Mouse (Mus musculus) liver, embryonic 15.5 days (tissue): Measurements from ENCODE around the gene Cldn10. TPM values are rescaled to one million over a fixed set of nuclear protein-coding genes. Genes with fewer than 3 reads are reported as not detected.

ENCODE experiments used
- ATAC-seq: fragments of 200-750 bp; cut with Nextera tagmentation; 2 replicates; pipeline ENCODE4 v1.8.0; 2017; ENCODE audit warnings: moderate number of reproducible peaks, mild to moderate bottlenecking, moderate library complexity; ENCODE audit not compliant: insufficient read depth
- H3K27ac ChIP-seq: fragments of 300-500 bp; sonication (generic); replicated peaks from 2 replicates; pipeline ENCODE4 v1.5.1; 2015; ENCODE audit warnings: mild to moderate bottlenecking, inconsistent platforms
- H3K27me3 ChIP-seq: fragments of 300-500 bp; sonication (generic); 2 replicates; pipeline ENCODE4 v1.6.1; 2015; ENCODE audit warnings: mild to moderate bottlenecking, inconsistent platforms
- H3K36me3 ChIP-seq: fragments of 300-500 bp; sonication (generic); replicated peaks from 2 replicates; pipeline ENCODE4 v1.6.1; 2015; ENCODE audit warnings: moderate library complexity, mild to moderate bottlenecking, inconsistent platforms
- H3K4me1 ChIP-seq: fragments of 300-500 bp; sonication (generic); replicated peaks from 2 replicates; pipeline ENCODE4 v1.6.1; 2015; ENCODE audit warnings: inconsistent platforms
- H3K4me2 ChIP-seq: fragments of 300-500 bp; sonication (generic); 2 replicates; pipeline ENCODE4 v1.6.1; 2015; ENCODE audit warnings: moderate library complexity, mild to moderate bottlenecking, inconsistent platforms
- H3K4me3 ChIP-seq: fragments of 300-500 bp; sonication (generic); replicated peaks from 2 replicates; pipeline ENCODE4 v1.5.1; 2015; ENCODE audit warnings: mild to moderate bottlenecking, inconsistent platforms
- H3K9ac ChIP-seq: fragments of 300-500 bp; sonication (generic); 2 replicates; pipeline ENCODE4 v1.6.1; 2015; ENCODE audit warnings: moderate library complexity, mild to moderate bottlenecking, inconsistent platforms
- H3K9me3 ChIP-seq: fragments of 300-500 bp; sonication (generic); replicated peaks from 2 replicates; pipeline ENCODE4 v1.6.1; 2016; ENCODE audit warnings: inconsistent platforms
- WGBS: fragments of 180-500 bp; shearing (Covaris S2); methylation state at CpG from one replicate; pipeline ENCODE4 v1.1.7; 2015; ENCODE audit warnings: mixed read lengths; ENCODE audit not compliant: insufficient replicate concordance; 5-methylcytosine and 5-hydroxymethylcytosine counted together
- polyA plus RNA-seq: library from polyadenylated mRNA; unstranded; fragments of >200 nt; fragmentation: Nextera tagmentation; extraction: Ambion mirVana; gene quantifications from 2 replicates; pipeline ENCODE4 v1.2.1, GENCODE M21; 2015

Cldn10 gene
- polyA plus RNA-seq, 1 experiment from 2014 or later: 0.30 TPM

DNA sequence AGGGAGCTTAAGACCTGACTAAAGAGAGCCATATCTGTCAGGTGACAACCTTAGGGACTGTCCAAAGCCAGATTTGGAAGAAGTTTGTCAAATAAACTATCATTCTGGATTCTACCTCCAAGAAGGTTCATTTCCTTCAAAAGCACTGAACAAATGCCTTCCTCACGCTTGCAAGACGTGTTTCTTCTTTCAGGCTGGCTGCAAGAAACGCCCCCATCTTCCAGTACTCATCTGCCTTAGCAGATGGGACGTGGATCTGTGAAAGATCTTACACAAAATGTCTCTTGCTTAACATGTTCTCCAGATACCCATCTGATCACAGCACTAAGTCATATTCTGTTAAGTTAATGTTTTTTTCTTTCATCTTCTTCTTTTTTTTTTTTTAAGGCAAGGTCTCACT, 102.4 kb downstream of the Cldn10 start:
- 77% methylated on average over 4 of the region's 4 CpGs for WGBS
- H3K9me3 ChIP-seq: no peaks in the 10 kb centered on the region
- peaks cover 3% of the 10 kb centered on the region for H3K4me1 ChIP-seq
- no peaks in the 10 kb centered on the region for H3K36me3 ChIP-seq
- no peak overlapping the region for H3K27ac ChIP-seq
- H3K4me3 ChIP-seq: no peak overlapping the region
- no peaks in the 10 kb centered on the region for H3K27me3 ChIP-seq
- H3K9ac ChIP-seq: no peak overlapping the region
- no peak for ATAC-seq
- H3K4me2 ChIP-seq: no peak overlapping the region

DNA sequence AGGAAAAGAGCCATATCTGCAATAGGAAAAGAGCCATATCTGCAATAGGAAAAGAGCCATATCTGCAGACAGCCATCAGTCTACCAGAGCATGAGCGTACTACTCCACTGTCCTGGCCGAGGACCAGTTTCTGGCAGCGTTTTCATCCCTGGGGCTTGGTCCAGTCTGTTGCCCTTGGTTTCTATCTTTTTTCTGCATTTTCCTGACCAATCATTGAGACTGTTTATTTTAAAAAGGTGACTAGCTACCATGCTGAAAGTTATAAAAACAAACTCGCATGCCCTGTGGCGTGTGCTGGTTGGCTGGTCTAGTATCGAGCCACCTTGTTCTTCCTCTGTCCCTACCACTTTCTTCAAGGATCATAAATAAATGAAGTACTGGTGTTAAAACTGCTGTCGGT, 107.5 kb downstream of the Cldn10 start:
- WGBS: 79% methylated on average over 7 of the region's 7 CpGs
- no peak overlapping the region for H3K9ac ChIP-seq
- H3K36me3 ChIP-seq: no peaks in the 10 kb centered on the region
- H3K4me1 ChIP-seq: no peaks in the 10 kb centered on the region
- no peak for ATAC-seq
- H3K4me3 ChIP-seq: no peak overlapping the region
- H3K27me3 ChIP-seq: no peaks in the 10 kb centered on the region
- no peak overlapping the region for H3K27ac ChIP-seq
- no peaks in the 10 kb centered on the region for H3K9me3 ChIP-seq
- no peak overlapping the region for H3K4me2 ChIP-seq

DNA sequence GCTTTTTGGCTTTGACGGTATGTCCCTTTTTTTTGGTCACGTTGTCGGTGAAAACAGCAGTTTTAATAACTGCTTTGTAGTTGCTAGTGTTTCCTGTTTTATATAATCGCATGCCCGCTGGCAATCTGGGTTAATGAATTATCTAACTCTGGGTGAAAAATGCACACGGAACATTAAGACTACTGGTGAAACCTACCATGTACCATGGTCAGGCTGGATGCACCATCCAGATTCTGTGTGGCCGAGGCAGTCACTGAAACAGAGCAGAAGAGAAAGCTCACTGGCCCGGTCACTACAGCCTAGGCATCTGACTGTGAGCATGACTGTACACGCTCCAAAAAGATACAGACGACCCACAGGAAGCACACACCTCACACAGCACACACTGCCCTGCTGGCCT, 107.9 kb downstream of the Cldn10 start:
- Histone ChIP-seq H3K4me1 (no peaks in the 10 kb centered on the region), H3K27me3 (no peaks in the 10 kb centered on the region), H3K4me2 (no peak overlapping the region), H3K9ac (no peak overlapping the region), H3K27ac (no peak overlapping the region), H3K36me3 (no peaks in the 10 kb centered on the region), H3K4me3 (no peak overlapping the region), H3K9me3 (no peaks in the 10 kb centered on the region)
- 72% methylated on average over 10 of the region's 10 CpGs for WGBS
- no peak for ATAC-seq

DNA sequence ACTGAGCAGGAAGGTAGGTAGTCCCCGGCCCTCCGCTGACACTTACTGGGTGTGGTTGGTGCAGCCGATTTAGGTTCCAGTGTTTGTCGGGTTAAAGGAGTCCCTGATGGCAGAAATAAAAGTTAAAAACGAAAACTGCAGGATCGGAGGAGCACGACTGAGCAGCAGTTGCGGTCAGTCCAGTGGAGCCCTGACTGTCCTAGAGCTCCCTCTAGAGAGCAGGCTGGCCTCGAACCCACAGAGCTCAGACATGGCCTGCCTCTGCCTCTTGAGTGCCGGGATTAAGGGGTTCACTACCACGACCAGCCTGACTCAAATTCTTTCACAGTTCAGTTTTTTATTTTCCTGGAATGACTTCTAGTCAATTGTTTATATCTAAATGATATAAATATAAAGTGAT, 112.2 kb downstream of the Cldn10 start:
- no peaks in the 10 kb centered on the region for H3K27me3 ChIP-seq
- no peak overlapping the region for H3K9ac ChIP-seq
- no peak for ATAC-seq
- H3K27ac ChIP-seq: no peak overlapping the region
- no peak overlapping the region for H3K4me3 ChIP-seq
- H3K4me1 ChIP-seq: 0 out of 2 replicates have a peak, but pooled peaks cover 2% of the 10 kb centered on the region
- no peaks in the 10 kb centered on the region for H3K36me3 ChIP-seq
- 67% methylated on average over 11 of the region's 11 CpGs for WGBS
- no peaks in the 10 kb centered on the region for H3K9me3 ChIP-seq
- no peak overlapping the region for H3K4me2 ChIP-seq

DNA sequence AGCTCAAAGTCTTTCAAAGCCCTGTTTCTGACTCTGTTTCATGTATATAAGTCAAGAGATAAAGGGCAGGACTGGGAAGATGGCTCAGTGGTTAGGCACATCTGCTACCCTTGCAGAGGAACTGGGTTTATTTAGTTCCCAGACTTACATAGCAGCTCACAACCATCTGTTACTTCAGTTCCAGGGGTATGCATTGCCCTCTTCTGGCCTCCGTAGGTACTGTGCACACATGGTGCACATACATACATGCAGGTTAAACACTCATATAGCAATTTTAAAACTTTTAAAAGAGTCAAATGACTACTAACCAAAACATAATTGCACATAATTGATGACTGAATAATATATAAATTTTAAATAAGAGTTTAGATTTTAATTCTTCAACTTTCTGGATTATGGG, 113.2 kb downstream of the Cldn10 start:
- no peak overlapping the region for H3K4me2 ChIP-seq
- H3K36me3 ChIP-seq: no peaks in the 10 kb centered on the region
- H3K9ac ChIP-seq: no peak overlapping the region
- no peak overlapping the region for H3K27ac ChIP-seq
- ATAC-seq: no peak
- H3K27me3 ChIP-seq: no peaks in the 10 kb centered on the region
- 0 out of 2 replicates have a peak, but pooled peaks cover 2% of the 10 kb centered on the region for H3K4me1 ChIP-seq
- H3K4me3 ChIP-seq: no peak overlapping the region
- no peaks in the 10 kb centered on the region for H3K9me3 ChIP-seq
- WGBS: 94% methylated on average over 1 of the region's 1 CpGs

DNA sequence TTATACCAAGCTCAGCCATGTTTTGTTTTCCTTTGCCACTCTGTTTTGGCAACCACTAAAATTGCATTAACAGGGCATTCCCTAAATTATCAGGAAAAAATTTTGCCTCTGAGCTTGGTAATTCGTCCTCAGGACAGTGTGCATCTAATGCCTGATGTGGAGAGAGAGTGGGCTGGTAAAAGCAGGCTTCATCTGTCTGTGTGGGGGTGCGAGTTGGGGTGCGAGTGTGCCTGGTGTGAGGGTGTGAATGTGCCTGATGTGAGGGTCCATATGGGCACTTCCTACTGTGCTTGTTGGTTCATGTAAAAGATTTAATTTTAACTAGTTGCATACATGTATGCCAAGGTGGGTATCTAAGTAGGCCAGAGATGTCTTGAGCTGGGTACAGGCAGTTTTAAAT, 115.7 kb downstream of the Cldn10 start:
- Histone ChIP-seq H3K4me1 (0 out of 2 replicates have a peak, but pooled peaks cover 2% of the 10 kb centered on the region), H3K9me3 (no peaks in the 10 kb centered on the region), H3K9ac (no peak overlapping the region), H3K27ac (no peak overlapping the region), H3K27me3 (no peaks in the 10 kb centered on the region), H3K4me3 (no peak overlapping the region), H3K4me2 (no peak overlapping the region), H3K36me3 (no peaks in the 10 kb centered on the region)
- no peak for ATAC-seq
- WGBS: 67% methylated on average over 3 of the region's 3 CpGs

DNA sequence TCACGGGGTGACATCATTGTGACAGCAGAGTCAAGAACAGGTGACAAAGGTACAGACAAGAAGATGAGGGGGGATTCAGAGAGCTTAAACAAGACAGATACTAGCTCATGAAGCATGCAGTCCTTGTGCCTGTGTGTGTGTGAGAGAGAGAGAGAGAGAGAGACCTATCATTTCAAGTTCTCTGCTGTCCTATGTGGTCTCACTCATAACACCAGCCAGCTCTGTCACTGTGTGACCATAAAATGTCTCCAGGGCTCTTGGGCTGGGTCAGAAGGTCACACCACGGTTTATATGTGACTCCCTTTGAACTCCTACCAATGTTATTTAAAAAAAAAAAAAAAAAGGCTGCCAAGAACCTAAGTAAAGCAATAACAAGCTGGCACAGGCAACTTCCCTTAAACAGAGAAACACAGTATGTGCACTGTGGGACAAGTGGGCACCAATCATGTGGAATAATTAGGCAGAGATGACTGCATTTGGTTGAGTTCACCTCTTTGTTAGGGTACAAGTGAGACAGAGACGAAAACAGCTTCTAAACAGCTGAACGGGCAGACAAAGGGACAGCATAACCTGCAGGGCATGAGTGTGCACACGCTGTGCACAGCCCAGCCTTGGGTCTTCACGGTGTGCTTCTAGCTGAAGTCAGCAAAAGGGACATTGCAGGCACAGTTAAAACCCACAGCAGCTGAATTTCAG, 116.3 kb downstream of the Cldn10 start:
- no peak for ATAC-seq
- Histone ChIP-seq H3K4me1 (0 out of 2 replicates have a peak, but pooled peaks cover 2% of the 10 kb centered on the region), H3K9me3 (no peaks in the 10 kb centered on the region), H3K9ac (no peak overlapping the region), H3K36me3 (no peaks in the 10 kb centered on the region), H3K4me3 (no peak overlapping the region), H3K27ac (no peak overlapping the region), H3K4me2 (no peak overlapping the region), H3K27me3 (no peaks in the 10 kb centered on the region)
- WGBS: 59% methylated on average over 6 of the region's 6 CpGs

DNA sequence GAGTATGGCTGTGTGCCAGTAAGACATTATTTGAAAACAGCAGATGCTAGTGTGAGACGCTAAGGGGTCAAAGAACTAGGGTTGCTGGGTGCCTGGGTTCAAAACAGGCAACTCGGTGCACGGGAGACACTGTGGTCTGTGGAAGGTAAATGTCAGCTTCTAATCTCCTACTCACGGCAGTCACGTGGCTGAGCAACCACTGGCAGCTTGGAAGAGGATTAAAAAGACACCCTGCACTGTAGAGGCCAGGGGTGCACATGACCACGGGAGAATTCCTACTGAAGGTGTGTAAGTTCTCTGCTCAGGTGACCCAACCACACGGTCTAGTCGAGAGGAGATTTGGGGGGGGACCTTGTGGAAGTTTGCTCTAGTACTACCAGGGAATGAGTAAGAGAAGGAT, 119.9 kb downstream of the Cldn10 start:
- 49% methylated on average over 8 of the region's 8 CpGs for WGBS
- no peaks in the 10 kb centered on the region for H3K9me3 ChIP-seq
- H3K27me3 ChIP-seq: no peaks in the 10 kb centered on the region
- no peak for ATAC-seq
- no peak overlapping the region for H3K4me3 ChIP-seq
- H3K4me1 ChIP-seq: 0 out of 2 replicates have a peak, but pooled peaks cover 7% of the 10 kb centered on the region
- no peak overlapping the region for H3K27ac ChIP-seq
- no peak overlapping the region for H3K9ac ChIP-seq
- H3K36me3 ChIP-seq: no peaks in the 10 kb centered on the region
- no peak overlapping the region for H3K4me2 ChIP-seq

DNA sequence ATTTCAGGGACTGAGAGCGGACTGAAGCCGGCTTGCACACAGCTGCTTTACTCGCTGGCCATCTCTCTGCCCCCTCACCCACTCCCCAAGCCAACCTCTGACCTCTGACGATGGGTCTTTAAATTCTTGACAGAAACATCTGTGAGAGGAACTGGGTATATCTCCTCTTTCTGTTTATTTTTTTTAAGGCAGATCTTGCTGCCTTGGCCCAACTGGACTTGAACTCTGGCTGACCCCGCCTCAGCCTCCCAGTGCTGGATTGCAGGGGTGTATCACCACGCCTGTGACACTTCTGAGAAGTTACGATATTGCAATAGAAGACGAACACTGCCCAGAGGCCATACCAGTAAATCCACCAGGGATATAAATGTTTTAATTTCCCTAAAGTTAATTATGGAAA, 122.2 kb downstream of the Cldn10 start:
- WGBS: 68% methylated on average over 8 of the region's 8 CpGs
- Histone ChIP-seq H3K9me3 (no peaks in the 10 kb centered on the region), H3K9ac (no peak overlapping the region), H3K4me3 (no peak overlapping the region), H3K27ac (no peak overlapping the region), H3K4me2 (peak overlapping the region; percentile 59), H3K27me3 (no peaks in the 10 kb centered on the region), H3K36me3 (no peaks in the 10 kb centered on the region), H3K4me1 (0 out of 2 replicates have a peak, but pooled peaks cover 10% of the 10 kb centered on the region)
- no peak for ATAC-seq

DNA sequence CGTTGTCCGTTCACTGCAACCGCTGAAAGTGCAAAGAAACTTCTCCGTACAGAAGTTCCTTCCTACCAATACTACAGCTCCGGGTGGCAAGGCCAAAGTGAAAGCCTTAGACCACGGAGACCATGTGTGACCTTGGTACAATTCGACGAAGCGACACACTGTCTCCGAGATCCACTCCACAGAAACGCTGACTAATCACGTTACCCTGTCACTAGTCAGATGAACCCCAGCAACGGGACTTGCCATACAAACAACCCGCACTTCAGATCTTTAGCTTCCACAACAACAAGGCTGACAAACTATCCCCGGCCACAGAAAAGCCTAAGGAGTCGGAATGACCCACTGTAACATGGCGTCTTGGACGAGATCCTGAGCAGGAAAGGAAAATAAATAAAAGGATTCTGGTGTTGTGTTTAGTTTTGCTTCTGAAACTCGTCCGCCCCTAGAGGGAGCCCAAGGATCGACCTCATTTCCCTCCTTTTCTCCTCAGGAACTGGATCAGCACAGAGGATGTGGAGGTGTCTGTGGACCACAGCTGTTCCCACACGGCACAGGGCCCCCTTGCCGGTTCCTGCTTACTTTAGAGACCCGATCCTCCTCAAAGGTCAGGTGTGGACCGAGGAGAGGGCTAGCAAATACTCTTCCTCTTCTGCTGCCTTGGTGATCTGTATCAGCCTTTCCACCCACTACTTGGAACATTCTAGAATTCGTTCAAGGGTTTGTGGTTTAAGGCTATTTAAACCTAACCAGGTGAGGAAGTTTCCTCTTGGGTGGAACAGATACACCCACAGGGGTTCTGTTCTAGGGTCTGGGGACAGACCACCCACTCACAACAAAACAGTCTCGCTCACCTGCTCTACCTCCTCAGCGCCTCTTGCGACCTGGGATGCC, 122.9 kb downstream of the Cldn10 start:
- Histone ChIP-seq H3K4me3 (peak overlapping the region; percentile 41), H3K36me3 (no peaks in the 10 kb centered on the region), H3K9me3 (no peaks in the 10 kb centered on the region), H3K27me3 (no peaks in the 10 kb centered on the region), H3K9ac (peak overlapping the region; percentile 9; the same call in 1 of the 2 replicates), H3K4me1 (0 out of 2 replicates have a peak, but pooled peaks cover 10% of the 10 kb centered on the region), H3K4me2 (peak overlapping the region; percentile 59), H3K27ac (no peak overlapping the region)
- ATAC-seq: peak; percentile 37
- whole genome bisulfite sequencing: 40% methylated on average over 29 of the region's 29 CpGs

DNA sequence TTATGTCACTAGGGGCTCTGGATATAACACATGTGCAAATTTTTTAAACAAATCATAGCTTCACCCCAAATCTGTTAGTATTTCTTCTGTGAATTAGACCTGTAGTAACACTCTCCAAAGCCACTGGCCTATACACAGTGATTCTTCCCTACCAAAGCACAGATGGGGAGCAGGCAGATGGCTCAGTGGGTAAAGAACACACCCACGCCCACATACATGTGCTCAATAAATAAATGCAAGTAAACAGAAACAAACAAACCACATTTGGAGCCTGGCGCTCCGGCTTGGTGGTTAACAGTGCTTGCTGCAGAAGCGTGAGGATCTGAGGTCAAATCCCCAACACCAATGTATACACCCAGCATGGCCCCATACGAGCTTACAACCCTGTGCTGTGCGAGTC, 123.8 kb downstream of the Cldn10 start:
- H3K9me3 ChIP-seq: no peaks in the 10 kb centered on the region
- H3K36me3 ChIP-seq: no peaks in the 10 kb centered on the region
- H3K4me1 ChIP-seq: 0 out of 2 replicates have a peak, but pooled peaks cover 10% of the 10 kb centered on the region
- no peak overlapping the region for H3K4me3 ChIP-seq
- H3K9ac ChIP-seq: no peak overlapping the region
- H3K27me3 ChIP-seq: no peaks in the 10 kb centered on the region
- ATAC-seq: no peak
- WGBS: 73% methylated on average over 6 of the region's 6 CpGs
- no peak overlapping the region for H3K4me2 ChIP-seq
- H3K27ac ChIP-seq: no peak overlapping the region
